Mouse (Mus musculus): ENCODE results near the gene Mtrr.

Gene Mtrr

DNA sequence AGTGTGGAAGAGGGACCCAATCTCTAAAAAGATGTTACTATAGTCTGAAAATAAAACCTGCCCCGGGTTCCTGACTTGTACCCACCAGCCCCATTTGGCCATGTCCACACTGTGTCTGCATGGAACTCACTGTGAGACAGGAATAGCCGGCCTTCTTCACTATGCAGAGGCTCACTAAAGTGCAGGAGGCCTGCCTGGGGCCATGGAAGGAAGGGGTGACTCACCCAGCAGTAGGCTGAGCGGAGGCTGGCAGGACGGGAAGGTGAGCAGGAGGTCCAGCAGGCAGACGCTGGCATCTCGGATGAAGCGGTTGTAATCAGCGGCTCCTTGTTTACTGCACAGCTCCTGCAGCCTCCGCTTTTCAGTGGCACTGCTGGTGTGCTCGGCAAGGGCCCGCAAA lies 13.4 kb downstream of the Mtrr start:
- no peak for DNase-seq (ENCODE audit: inconsistent ontology term)

DNA sequence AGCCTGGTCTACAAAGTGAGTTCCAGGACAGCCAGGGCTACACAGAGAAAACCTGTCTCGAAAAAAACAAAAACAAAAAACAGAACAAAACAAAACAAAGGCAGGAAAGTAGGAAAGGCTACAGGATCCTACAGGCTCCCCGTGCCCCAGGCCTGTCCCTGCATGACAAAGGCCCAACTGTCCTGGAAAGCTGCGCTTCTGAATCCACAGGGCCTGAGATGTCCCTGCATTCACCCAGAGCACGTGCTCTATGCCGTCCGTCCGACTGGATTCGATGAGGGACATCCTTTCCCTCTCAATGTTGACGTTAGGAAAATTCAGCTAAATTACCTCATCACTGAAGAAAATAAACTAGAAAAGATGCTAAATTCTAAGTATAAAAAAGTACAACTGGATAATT lies 13.8 kb downstream of the Mtrr start:
- DNase-seq (ENCODE audit: inconsistent ontology term): no peak

DNA sequence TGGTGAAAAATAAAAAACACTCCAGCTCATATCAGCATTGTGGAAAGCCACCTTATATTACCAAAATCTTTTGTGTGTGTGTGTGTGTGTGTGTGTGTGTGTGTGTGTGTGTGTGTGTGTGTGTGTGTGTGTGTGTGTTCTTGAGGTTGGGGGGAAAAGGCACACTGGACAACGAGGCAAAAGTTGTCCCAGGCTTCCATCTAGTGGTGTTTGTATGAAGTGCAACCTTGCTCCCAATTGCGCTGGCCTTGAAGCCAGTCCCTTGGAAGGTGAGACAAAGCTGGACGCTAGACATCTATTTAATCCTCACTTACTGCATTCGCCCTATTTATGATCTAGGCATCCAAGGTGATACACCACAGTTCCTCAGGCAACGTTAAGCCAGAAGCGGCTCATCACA lies 28.6 kb downstream of the Mtrr start:
- peak; percentile 6 for DNase-seq (ENCODE audit: inconsistent ontology term)
